Mouse (Mus musculus) small intestine, adult 2 months (tissue): ENCODE results near the gene Cxcl9.

ENCODE experiments used
- CTCF ChIP-seq: fragments of 200-500 bp; IDR thresholded peaks from 2 replicates; pipeline ENCODE4 v1.5.1; 2012; ENCODE audit warnings: low read depth, mild to moderate bottlenecking, control low read depth, inconsistent platforms, low read length, moderate library complexity, mixed read lengths; ENCODE audit not compliant: insufficient replicate concordance, insufficient read length; ENCODE audit errors: extremely low read depth
- POLR2A ChIP-seq: fragments of 200-500 bp; IDR thresholded peaks from 2 replicates; pipeline ENCODE4 v1.6.1; 2012; ENCODE audit warnings: low read depth, mild to moderate bottlenecking, control low read depth, inconsistent platforms, low read length, moderate library complexity

- TF ChIP-seq CTCF (no peak), POLR2A (no peak)
Observed at GRCm38 (mm10) chr5:92349731-92350130, 21.9 kb upstream of the Cxcl9 start.
